Mouse (Mus musculus): ENCODE results near the gene Slc25a38. TPM values are rescaled to one million over a fixed set of nuclear protein-coding genes. Genes with fewer than 3 reads are reported as not detected.
"Not testable (repeated sequence)": the region's sequence is repeated elsewhere in the genome, so short reads cannot be mapped to it uniquely, and the experiment has no call there.

The Slc25a38 gene
- total RNA-seq, 1 experiment from 2014 or later = 20.5 TPM

DNA sequence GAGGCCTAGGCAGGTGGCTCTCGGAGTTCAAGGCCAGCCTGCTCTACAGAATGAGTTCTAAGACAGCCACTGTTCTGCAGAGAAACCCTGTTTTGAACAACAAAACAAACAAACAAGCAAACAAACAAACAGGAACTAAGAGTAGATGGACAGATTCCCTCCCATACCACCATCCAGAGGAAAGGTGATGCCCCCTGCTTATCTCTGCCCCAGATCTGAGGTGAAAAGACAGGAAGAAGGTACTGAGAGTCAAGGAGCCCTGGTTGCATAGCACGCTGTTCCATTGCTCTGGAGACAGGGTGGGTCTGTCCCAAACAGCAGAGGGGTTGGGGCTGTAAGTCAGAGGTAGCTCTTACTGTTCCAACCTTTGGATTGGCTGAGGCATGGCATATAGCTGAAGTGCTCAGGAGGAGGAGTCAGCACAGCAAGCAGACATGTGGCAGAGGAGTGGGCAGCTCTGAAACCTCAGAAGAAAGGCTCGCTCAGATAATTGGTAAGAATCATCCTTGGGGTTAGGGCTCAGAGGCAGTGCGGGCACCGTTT, 18.4 kb upstream of the Slc25a38 start, which contains the start of gene Ccr8:
TSS of gene Ccr8 (plus strand) at position 419 of the 543 bp plus-strand sequence.
- no peak for ATAC-seq (replicated peaks in 1 of 2; ENCODE audit: insufficient read depth in 1 of 2, low FRiP score in 2 of 2, low TSS enrichment in 1 of 2, low read depth in 1 of 2, poor library complexity in 2 of 2, severe bottlenecking in 2 of 2)

DNA sequence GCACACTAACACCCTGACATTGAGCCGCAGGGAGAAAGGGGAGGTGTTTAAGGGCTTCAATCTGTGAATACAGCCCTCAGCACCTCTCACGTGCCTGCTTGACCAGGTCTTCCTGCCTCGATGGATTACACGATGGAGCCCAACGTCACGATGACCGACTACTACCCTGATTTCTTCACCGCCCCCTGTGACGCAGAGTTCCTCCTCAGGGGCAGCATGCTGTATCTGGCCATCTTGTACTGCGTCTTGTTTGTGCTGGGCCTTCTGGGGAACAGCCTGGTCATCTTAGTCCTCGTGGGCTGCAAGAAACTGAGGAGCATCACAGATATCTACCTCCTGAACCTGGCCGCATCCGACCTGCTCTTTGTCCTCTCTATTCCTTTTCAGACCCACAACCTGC, 16.5 kb upstream of the Slc25a38 start:
- ATAC-seq (replicated peaks in 1 of 2; ENCODE audit: insufficient read depth in 1 of 2, low FRiP score in 2 of 2, low TSS enrichment in 1 of 2, low read depth in 1 of 2, poor library complexity in 2 of 2, severe bottlenecking in 2 of 2) = no peak

DNA sequence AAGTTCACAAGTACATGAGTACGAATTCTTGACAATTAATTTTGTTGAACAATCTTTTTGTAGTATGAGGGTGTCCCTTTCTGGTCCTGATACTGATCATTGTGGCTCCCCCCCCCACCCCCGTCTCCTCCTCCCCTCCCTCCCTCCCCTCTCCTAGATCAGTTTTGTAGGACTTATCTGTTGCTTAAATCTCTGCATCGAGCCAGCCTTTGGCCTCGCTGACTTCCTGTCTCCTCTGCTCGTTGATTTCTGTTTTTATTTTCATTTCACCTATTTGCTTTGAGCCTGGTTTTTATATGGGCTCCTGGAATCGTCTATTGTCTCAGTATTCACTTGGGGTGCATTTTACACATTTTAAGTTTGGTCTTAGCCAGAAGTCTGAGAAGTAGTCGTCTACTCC, 14.3 kb upstream of the Slc25a38 start:
- no peak for ATAC-seq (replicated peaks in 1 of 2; ENCODE audit: insufficient read depth in 1 of 2, low FRiP score in 2 of 2, low TSS enrichment in 1 of 2, low read depth in 1 of 2, poor library complexity in 2 of 2, severe bottlenecking in 2 of 2)

- peak; percentile 82 to 93 for ATAC-seq (replicated peaks in 1 of 2; ENCODE audit: insufficient read depth in 1 of 2, low FRiP score in 2 of 2, low TSS enrichment in 1 of 2, low read depth in 1 of 2, poor library complexity in 2 of 2, severe bottlenecking in 2 of 2)
Observed at GRCm38 (mm10) chr9:120098682-120099081, 11.5 kb upstream of the Slc25a38 start.

DNA sequence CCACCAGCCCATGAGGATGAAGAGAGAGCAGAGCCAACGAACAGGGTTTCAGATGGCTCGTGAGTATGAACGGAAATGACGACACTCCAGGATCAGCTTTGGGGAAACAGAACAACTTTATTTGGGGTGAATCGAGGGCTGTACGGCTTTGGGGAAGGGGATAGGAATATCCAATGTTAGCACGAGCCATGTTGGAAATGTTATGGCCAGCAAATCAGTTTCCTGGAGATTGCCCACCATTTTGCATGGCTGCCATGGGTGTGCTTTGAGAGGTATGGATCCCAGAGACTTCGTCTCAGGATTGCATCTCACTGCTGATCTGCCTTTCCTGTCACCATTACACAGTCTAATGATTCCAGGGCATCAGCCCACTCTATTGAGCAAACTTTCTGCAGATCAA, 10.9 kb upstream of the Slc25a38 start:
- no peak for ATAC-seq (replicated peaks in 1 of 2; ENCODE audit: insufficient read depth in 1 of 2, low FRiP score in 2 of 2, low TSS enrichment in 1 of 2, low read depth in 1 of 2, poor library complexity in 2 of 2, severe bottlenecking in 2 of 2)

GRCm38 (mm10) chr9:120101165-120101564, 9.0 kb upstream of the Slc25a38 start:
- ATAC-seq (replicated peaks in 1 of 2; ENCODE audit: insufficient read depth in 1 of 2, low FRiP score in 2 of 2, low TSS enrichment in 1 of 2, low read depth in 1 of 2, poor library complexity in 2 of 2, severe bottlenecking in 2 of 2) = no peak

DNA sequence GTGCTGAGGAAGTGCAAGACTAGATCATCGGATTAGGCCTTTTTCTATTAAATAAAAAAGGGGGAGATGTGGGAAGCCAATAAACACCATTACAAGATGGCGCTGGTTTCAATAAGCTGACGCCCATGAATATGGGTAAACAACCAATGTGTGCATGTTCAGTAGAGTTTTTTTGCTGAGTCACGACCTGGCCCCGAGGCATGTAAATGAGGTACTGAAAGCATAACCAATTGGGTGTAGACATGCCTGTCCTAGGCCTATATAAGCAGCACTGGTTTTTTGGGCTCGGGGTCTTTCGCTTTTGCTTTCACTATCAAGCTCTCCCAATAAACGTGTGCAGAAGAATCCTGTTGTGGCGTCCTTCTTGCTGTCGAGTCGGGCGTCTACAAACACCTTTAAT, 1.2 kb upstream of the Slc25a38 start:
- ATAC-seq (replicated peaks in 1 of 2; ENCODE audit: insufficient read depth in 1 of 2, low FRiP score in 2 of 2, low TSS enrichment in 1 of 2, low read depth in 1 of 2, poor library complexity in 2 of 2, severe bottlenecking in 2 of 2) = not testable (repeated sequence)

DNA sequence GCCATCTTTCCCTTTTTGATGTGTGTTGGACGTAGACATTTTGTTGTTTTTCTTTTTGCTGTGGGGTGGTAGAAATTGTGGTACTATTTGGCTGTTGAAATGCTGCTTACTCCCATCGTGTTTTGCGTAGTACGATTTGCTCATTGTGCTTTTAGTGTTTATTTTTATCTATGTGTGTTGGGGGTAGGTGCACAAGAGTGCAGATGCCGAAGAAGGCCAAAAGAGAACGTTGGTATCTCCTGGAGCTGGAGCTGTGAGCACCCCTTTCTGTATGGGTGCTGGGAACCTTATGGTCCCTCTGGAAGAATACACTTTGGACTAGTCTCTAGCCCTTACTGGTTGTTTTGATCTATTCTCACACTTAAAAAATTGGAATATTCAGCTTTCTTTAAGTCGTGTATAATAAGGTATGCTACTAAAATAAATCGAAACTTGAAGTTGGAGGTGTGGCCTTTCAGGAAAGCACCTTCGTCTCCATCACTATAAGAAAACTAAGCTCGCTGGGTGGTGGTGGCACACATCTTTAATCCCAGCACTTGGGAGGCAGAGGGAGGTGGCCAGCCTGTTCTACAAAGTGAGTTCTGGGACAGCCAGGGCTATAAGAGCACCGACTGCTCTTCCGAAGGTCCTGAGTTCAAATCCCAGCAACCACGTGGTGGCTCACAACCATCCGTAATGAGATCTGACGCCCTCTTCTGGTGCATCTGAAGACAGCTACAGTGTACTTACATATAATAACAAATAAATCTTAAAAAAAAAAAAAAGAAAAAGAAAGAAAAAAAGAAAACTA, 1.2 kb downstream of the Slc25a38 start:
- ATAC-seq (replicated peaks in 1 of 2; ENCODE audit: insufficient read depth in 1 of 2, low FRiP score in 2 of 2, low TSS enrichment in 1 of 2, low read depth in 1 of 2, poor library complexity in 2 of 2, severe bottlenecking in 2 of 2) = no peak

DNA sequence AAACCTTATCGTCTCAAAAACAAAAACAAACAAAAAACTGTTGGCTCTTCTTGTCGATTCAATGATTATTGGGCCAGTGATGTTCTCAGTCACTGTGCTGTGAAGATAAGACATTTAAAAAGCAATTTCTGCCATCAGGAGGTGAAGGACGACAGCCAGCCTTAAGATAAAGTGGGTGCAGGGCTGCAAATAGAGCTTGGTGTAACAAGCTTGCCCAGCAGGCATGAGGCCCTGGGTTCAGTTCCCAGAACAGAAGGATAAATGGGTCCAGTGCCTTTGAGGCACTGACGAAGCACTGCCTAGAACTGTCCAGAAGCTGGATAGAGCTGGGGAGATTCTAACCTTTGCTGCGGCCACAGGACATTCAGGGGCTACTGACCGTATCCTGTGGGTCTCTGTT, 2.3 kb downstream of the Slc25a38 start:
- no peak for ATAC-seq (replicated peaks in 1 of 2; ENCODE audit: insufficient read depth in 1 of 2, low FRiP score in 2 of 2, low TSS enrichment in 1 of 2, low read depth in 1 of 2, poor library complexity in 2 of 2, severe bottlenecking in 2 of 2)

DNA sequence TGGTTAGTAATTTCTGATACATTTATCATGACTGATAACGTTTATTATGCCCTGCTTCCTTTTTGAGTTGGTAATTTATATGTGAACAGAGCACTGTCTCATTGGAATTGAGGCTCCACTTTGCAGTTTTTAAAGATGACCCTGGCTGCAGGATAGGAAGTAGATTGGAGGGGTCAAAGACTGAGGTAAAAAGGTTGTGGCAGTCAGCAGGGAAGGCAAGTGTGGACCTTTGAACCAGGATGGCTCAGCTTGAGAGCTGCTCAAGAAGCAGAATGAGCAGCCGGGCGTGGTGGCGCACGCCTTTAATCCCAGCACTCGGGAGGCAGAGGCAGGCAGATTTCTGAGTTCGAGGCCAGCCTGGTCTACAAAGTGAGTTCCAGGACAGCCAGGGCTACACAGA, 3.3 kb downstream of the Slc25a38 start:
- ATAC-seq (replicated peaks in 1 of 2; ENCODE audit: insufficient read depth in 1 of 2, low FRiP score in 2 of 2, low TSS enrichment in 1 of 2, low read depth in 1 of 2, poor library complexity in 2 of 2, severe bottlenecking in 2 of 2) = no peak

GRCm38 (mm10) chr9:120114051-120114788, 4.0 kb downstream of the Slc25a38 start:
- ATAC-seq (replicated peaks in 1 of 2; ENCODE audit: insufficient read depth in 1 of 2, low FRiP score in 2 of 2, low TSS enrichment in 1 of 2, low read depth in 1 of 2, poor library complexity in 2 of 2, severe bottlenecking in 2 of 2) = no peak

DNA sequence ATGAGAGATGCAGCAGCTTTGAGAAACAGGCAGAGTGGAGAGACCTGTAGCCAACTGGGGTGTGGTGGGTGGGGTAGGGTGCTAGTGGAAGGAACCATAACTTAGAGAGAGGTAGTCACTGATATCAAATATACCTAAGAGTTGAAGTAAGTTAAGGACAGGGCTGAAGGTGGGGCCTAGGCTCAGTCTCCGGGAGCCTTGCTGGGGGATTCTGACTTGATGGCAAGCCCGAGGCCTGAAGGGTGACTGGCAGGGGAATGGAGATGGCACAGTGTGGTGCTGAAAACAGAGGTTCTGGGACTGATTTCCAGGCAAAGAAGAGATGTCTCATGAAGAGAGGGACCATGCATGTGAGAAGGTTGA, 4.6 kb downstream of the Slc25a38 start:
- ATAC-seq (replicated peaks in 1 of 2; ENCODE audit: insufficient read depth in 1 of 2, low FRiP score in 2 of 2, low TSS enrichment in 1 of 2, low read depth in 1 of 2, poor library complexity in 2 of 2, severe bottlenecking in 2 of 2) = no peak

GRCm38 (mm10) chr9:120115580-120115979, 5.4 kb downstream of the Slc25a38 start:
- peak in 1 of 2 experiments; percentile 52; a peak in 2 of 4 replicates for ATAC-seq (replicated peaks in 1 of 2; ENCODE audit: insufficient read depth in 1 of 2, low FRiP score in 2 of 2, low TSS enrichment in 1 of 2, low read depth in 1 of 2, poor library complexity in 2 of 2, severe bottlenecking in 2 of 2)

GRCm38 (mm10) chr9:120116184-120116624, 6.0 kb downstream of the Slc25a38 start:
- peak; percentile 29 to 38; a peak in 3 of 4 replicates for ATAC-seq (replicated peaks in 1 of 2; ENCODE audit: insufficient read depth in 1 of 2, low FRiP score in 2 of 2, low TSS enrichment in 1 of 2, low read depth in 1 of 2, poor library complexity in 2 of 2, severe bottlenecking in 2 of 2)

DNA sequence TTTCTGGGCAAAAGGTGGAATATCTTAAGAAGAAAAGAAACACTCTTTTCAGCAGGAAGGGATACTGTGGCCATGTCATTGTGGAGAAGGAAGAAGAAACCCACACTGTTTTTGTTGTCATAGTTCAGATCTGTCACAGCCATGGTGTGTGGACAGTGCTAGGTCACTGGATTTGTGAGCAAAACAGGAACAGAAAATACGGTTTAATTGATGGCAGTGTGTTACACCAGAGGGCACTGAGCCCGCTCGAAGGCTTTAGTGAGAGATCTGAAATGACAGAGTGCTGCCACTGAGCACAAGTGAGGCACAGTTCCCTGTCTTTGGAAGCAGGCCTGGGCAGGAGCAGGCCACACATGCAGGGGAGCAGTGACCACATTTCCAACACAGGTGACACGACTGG, 8.0 kb downstream of the Slc25a38 start:
- no peak for ATAC-seq (replicated peaks in 1 of 2; ENCODE audit: insufficient read depth in 1 of 2, low FRiP score in 2 of 2, low TSS enrichment in 1 of 2, low read depth in 1 of 2, poor library complexity in 2 of 2, severe bottlenecking in 2 of 2)

DNA sequence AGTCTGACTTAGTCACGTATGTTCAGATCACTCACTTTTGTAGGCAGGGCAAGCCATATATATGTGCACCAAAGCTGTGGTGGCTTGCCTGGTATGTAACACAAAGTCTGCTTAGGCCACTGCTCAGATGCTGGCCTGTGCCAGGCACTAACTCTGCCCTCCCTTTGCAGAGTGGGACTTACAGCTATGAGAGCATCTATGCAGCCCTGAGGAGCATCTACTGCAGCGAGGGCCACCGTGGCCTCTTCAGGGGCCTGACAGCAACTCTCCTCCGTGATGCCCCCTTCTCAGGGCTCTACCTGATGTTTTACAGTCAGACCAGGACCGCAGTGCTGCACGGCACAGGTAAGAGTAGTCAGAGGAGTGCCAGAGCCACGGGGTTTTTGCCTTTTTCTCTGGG, 10.3 kb downstream of the Slc25a38 start:
- ATAC-seq (replicated peaks in 1 of 2; ENCODE audit: insufficient read depth in 1 of 2, low FRiP score in 2 of 2, low TSS enrichment in 1 of 2, low read depth in 1 of 2, poor library complexity in 2 of 2, severe bottlenecking in 2 of 2) = no peak

- no peak for ATAC-seq (replicated peaks in 1 of 2; ENCODE audit: insufficient read depth in 1 of 2, low FRiP score in 2 of 2, low TSS enrichment in 1 of 2, low read depth in 1 of 2, poor library complexity in 2 of 2, severe bottlenecking in 2 of 2)
Observed at GRCm38 (mm10) chr9:120126868-120127267, 16.7 kb downstream of the Slc25a38 start.

GRCm38 (mm10) chr9:120127538-120128251, 17.5 kb downstream of the Slc25a38 start, which contains the start of gene Rpsa:
Gene Rpsa (plus strand): TSS chr9:120127689.
- ATAC-seq (replicated peaks in 1 of 2; ENCODE audit: insufficient read depth in 1 of 2, low FRiP score in 2 of 2, low TSS enrichment in 1 of 2, low read depth in 1 of 2, poor library complexity in 2 of 2, severe bottlenecking in 2 of 2) = peak; percentile 90 to 94
